Mouse (Mus musculus): ENCODE data around the gene Cage1.

The Cage1 gene

DNA sequence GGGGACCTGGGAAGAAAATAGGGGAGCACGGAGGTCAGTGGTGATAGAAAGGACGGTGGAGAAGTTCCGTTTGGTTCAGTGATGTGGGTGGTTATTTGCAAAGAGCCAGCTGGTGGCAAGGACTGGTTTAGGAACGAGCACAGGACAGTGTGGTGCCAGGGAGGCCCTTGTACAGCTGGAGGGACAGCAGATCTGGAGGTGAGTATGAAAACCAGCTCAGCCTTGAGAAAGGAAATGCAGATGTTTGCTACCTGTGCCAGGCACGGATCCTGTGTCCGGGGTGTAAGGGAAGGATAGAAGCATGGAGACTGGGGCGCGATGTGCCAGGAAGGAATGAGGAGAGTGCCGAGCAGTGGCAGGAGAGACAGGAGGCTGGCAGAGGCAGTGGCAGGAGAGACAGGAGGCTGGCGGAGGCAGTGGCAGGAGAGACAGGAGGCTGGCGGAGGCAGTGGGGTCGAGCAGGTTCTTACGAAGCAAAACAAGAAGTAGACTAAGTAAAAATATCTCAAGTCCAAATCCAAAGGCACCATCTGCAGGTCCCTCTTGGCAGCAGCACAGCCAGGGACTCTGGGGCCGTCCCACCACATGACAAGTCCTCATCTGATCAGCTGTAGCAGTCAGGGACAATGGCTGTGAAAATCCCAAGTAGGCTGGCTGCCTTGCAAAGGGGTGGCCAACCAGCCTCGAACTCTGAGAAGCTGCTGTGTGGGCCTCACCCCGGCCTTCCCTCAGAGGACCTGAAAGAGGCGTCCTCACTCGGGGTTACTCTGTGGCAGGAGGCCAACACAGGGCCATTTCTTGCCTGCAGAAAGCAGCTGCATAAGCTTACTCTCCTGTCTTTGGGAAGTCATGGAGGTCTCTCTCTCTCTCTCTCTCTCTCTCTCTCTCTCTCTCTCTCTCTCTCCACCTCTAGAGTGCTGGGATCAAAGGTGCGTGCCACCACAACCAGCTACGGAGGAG, 72.5 kb downstream of the Cage1 start:
- no peak for DNase-seq

DNA sequence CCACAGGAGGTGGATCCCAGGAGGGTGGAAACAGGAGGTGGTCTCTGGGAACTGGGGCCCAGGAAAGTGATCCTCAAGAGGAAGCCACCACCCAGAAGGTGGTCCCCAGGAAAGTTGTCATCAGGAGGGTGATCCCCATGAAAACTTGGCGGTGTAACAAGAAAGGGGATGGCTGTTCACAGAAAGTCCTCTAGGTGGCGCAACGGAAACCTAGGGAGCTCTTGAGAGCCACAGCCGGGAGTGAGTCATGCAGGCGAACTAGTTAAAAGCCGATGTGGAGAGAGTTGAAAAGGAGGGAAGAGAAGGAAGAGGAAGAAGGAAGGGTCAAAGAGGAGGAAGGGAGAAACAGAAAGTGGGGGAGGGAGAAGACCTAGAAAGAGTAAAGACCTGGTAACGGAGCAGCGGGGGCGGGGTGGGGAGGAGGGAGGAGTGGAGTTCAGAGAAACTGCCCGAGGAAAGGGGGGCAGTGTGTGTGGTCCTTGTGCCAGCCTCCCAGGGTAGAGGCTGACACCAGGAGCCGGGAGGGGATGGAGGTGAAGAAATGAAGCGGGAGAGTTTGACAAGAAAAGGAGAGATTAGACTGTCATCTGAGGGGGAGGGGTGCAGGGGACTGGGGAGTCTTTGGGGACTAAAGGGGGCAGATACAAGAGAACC, 73.4 kb downstream of the Cage1 start:
- DNase-seq = peak; percentile 81 to 82

DNA sequence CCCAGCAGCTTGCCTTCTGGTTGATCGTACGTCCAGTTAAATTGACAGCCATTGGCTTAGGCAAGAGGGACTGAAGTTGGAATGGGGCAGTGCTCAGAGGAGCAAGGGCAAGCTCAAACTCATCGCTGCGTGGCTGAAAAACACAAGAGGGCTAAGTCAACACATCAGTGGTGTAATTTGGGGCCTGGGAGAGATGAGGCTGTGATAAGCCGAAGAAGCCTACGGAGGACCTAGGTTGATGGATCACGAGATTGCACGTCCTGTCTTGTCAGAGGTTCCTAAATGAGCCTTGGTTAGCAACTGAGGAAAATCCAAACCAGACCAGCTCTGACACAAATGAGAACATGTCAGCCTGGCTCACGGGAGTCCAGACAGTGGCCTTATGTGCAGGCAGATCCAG, 74.3 kb downstream of the Cage1 start:
- no peak for DNase-seq

DNA sequence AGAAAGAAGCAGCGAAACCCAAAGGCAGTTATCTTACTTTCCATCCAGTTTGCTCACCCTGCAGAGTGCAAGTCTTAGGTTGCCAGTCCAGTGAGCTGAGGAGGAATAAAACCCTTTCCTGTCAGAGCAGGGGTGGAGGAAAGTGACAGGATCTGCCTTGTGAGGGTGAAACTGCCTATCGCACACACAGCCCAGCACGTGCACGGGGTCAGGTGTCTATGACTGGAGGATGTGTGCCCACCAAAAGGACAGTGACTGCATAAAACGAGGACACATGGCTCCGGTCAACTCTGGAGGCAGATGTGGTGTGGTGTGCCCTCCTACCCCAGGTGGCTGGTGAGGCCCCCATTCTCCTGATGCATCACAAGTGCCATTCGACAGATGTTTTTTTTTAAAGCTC, 76.9 kb downstream of the Cage1 start:
- no peak for DNase-seq

DNA sequence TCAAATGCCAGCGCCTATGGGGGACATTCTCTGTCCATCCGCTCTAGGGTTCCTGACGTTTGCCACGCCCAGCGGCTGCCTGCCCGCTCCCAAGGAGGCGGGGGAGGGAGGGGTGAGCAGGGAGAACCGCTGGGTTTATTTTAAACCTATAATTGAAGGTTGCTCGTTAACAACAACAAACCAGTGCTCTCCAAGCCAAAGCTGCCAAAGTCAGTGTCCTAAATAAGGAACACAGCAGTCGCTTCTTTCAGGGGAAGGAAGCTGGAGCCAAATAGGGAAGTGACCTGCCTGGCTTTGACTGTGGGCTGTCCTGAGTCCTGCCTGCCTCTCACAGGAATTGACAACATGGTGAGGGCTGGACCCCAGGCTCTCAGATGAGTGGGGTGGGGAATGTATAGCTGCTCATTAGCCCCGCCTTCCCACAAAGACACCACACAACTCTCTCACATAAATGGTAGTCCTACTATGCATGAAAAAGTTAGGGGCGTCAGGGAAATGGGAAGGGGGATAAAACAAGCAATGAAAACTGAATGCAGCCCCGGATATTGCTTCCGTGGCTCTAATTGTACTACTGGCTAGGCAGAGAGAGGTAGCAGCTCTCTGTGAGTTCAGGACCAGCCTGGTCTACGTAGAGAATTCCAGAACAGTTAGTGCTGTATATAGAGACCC, 77.5 kb downstream of the Cage1 start:
- peak in 1 of 2 experiments; percentile 50 for DNase-seq

DNA sequence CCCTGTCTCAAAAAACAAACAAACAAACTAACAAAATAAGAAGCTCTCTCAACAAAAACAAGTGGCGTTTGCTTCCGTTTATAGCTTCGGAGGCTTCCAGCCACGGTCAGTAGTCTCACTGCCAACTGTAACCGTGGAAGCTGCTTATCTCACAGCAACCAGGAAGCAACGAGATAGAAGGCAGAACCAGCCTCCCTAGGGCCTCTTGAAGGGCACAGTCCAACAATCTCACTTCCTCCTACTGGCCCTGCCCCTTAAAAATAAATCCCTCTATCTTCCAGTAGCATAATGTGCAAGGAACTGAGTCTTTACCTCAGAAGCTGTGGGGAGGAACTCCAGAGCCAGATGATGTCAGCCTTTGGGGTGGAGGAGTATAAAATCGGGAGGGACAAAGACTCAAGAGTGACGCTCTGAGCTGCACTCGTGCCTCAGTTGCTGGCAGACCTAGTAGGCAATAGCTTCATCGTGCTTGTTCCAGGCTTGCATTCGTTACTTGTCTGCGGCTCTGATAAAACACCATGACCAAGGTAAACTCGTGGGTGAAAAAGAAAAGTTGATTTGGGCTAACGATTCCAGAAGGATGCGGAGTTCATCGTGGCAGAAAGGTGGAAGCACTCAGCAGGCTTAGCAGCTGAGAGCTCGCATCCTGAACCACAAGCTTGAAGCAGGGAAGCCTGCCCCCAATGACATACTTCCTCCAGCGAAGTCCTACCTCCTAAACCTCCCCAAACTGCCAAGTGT, 78.2 kb downstream of the Cage1 start:
- no peak for DNase-seq

Measured in kidney, postnatal 25 days (tissue).